Mouse (Mus musculus) C3H10T1/2 (cell line): ENCODE results near the gene Vmn1r29. TPM values are rescaled to one million over a fixed set of nuclear protein-coding genes. Genes with fewer than 3 reads are reported as not detected.

Source experiments
- polyA plus RNA-seq, 2 experiments: library from polyadenylated mRNA; unstranded; fragments of >200 nt; fragmentation: generic; extraction: Trizol; gene quantifications; one replicate each; pipeline ENCODE4 v1.2.1; 2012; ENCODE audit warnings: missing spikeins in 2 of 2

Gene Vmn1r29
- polyA plus RNA-seq, result not detected

GRCm38 (mm10) chr6:58301249-58301648 is at the start of gene Vmn1r29:
Vmn1r29 (plus strand) TSS chr6:58301549.

GRCm38 (mm10) chr6:58261737-58262136 is 39.6 kb upstream of the Vmn1r29 start, which contains the start of gene Vmn1r28:
Vmn1r28 (plus strand) TSS chr6:58262037.

Other genes with a start within 250 kb of the Vmn1r29 start
- not detected for gene Vmn1r27, start 82.7 kb upstream of the Vmn1r29 start, polyA plus RNA-seq
- not detected for gene Vmn1r28, start 39.5 kb upstream of the Vmn1r29 start, polyA plus RNA-seq
- gene Vmn1r30, start 141.8 kb downstream of the Vmn1r29 start, polyA plus RNA-seq, result not detected
- gene Vmn1r31, start 173.8 kb downstream of the Vmn1r29 start, polyA plus RNA-seq, result not detected